Mouse (Mus musculus) kidney, embryonic 15.5 days (tissue): Measurements from ENCODE around the gene Prune2. TPM values are rescaled to one million over a fixed set of nuclear protein-coding genes. Genes with fewer than 3 reads are reported as not detected.

Source experiments
- polyA plus RNA-seq: library from polyadenylated mRNA; unstranded; fragments of >200 nt; fragmentation: Nextera tagmentation; extraction: Ambion mirVana; gene quantifications from 2 replicates; pipeline ENCODE4 v1.2.1, GENCODE M21; 2015

Prune2 gene
- polyA plus RNA-seq, 1 experiment from 2014 or later: 1.5 TPM

Other genes starting within 250 kb of the Prune2 start
- gene Vps13a, start 175.2 kb upstream of the Prune2 start, polyA plus RNA-seq: 10.1 TPM in 2 replicates
- gene Foxb2, start 82.3 kb upstream of the Prune2 start, polyA plus RNA-seq: not detected in 2 replicates